Mouse (Mus musculus): ENCODE data around the gene Tmprss3.

- TF ChIP-seq POLR2A (IDR thresholded peaks at IDR 0.05; ENCODE audit: low read depth, low read length) (no peak), CTCF (IDR thresholded peaks at IDR 0.05; ENCODE audit: extremely low read depth, insufficient read depth, insufficient read length, insufficient replicate concordance) (no peak)
Measured at GRCm38 (mm10) chr17:31133776-31134175, 65.0 kb downstream of the Tmprss3 start.

Measured in spleen, adult 2 months (tissue).